Mouse (Mus musculus) embryo, embryonic 11 days (tissue): ENCODE measurements around the gene Usmg5.
"Not testable (repeated sequence)": the region's sequence is repeated elsewhere in the genome, so short reads cannot be mapped to it uniquely, and the experiment has no call there.

ENCODE experiments used
- DNase-seq: peaks from one replicate; pipeline ENCODE4 v3.0.0-alpha.2; 2015

Usmg5 gene

DNA sequence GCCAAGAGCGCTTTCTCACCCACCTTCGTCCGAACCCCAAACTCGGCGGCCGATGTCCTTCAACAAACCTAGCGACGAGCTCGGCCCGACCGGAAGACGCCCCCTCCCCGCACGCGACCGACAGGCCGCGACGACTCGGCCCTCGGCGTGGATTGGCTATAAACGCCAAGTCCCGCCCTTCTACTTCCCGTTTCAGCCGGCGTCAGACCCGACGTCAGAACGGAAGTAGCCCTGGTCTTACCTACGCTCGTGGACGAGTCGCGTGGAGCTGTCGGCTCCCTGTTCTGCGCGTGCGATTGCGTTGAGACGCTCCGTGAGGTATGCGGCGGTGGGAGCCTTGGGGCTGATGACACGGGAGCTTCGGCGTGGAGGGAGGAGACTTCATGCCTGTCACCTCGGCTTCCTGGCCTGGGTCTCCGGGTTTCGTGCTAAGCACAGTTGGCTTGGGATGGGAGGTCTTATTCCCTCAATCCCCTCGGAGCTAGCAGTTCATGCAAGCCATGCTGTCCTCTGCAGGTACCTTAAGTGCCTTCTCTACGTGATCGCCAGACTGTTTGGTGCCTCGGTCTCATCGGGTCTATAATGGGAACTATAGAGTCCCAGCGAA is at the start of gene Usmg5, which contains the start of gene Pdcd11:
TSS of gene Usmg5 (minus strand) at position 98 of the 607 bp plus-strand sequence.
TSS of gene Pdcd11 (plus strand) at position 219 of the 607 bp plus-strand sequence.
- DNase-seq: peak; percentile 98

GRCm38 (mm10) chr19:47139611-47140010 is 49.2 kb upstream of the Usmg5 start:
- DNase-seq: not testable (repeated sequence)

DNA sequence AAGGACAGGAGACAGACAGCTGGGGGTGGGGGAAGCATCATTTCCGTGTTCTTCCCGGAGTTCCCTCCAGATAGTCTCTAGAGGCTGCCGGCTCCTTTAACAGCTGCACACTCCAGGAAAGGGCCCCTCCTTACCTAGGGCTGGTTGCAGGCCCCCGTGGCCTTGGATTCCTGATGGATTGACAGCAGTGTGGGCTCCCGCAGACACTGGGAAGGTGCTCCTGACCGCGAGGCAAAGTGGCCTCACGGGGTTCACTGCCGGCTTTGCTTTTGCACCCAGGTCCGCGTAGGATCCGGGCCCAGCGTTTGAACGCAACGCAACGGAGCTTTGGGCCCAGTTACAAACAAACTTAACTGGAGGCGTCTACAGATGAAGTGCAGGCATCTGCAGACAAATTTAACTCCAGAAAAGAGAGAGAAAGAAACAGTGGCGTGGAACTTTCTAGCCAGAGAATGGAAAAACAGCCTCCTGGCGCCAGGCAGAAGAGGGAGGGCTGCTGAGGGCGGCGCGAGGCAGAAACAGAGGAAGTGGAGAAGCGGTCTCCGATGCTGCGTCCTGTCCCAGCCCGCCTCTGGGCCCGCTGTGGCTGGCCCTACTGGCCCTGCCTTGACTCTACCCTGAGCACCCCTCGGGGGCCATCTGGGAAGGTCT is 47.4 kb upstream of the Usmg5 start, which contains the start of gene Calhm2:
TSS of gene Calhm2 (minus strand) at position 524 of the 651 bp plus-strand sequence.
- DNase-seq: peak; percentile 60

- peak; percentile 18 for DNase-seq
Observed at GRCm38 (mm10) chr19:47137051-47137581, 46.7 kb upstream of the Usmg5 start.

DNA sequence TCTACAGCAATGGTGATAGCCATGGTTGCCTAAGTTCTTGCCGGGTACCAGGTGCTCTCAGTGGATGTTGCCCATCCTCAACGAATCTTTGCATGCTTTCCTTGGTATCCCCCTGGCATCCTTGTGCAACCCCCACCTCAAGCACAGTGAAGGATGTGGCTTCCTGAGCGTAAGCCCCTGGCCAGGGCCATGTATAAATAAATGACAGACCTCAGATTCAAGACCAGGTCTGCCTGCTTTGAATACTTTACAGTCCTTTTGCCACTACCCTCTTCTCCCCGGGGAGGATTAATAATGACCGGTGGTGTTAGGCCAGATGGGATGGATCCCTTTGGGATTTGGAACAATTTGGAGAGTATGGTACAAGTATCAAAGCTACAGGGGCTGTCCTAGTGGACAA is 45.7 kb upstream of the Usmg5 start:
- no peak for DNase-seq

GRCm38 (mm10) chr19:47135568-47135967 is 45.1 kb upstream of the Usmg5 start:
- no peak for DNase-seq

DNA sequence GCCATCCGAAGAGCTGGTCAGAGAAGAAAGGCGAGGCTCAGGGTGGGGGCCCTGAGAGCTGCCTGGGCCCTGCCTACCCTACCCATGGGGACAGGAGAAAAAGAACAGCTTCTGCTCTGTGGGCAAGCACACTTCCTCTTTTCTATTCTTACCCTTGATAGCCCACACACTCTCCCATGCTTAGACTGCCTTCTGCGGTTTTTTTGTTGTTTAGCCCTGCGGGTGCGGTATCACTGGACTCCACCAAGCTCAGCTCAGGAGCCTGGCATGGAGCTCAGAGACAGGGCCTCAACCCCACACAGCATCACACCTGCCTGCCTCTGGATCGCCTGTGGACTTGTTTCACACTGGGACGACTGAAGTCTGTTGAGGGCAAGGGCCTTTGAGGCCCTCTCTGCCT is 42.7 kb upstream of the Usmg5 start:
- no peak for DNase-seq

DNA sequence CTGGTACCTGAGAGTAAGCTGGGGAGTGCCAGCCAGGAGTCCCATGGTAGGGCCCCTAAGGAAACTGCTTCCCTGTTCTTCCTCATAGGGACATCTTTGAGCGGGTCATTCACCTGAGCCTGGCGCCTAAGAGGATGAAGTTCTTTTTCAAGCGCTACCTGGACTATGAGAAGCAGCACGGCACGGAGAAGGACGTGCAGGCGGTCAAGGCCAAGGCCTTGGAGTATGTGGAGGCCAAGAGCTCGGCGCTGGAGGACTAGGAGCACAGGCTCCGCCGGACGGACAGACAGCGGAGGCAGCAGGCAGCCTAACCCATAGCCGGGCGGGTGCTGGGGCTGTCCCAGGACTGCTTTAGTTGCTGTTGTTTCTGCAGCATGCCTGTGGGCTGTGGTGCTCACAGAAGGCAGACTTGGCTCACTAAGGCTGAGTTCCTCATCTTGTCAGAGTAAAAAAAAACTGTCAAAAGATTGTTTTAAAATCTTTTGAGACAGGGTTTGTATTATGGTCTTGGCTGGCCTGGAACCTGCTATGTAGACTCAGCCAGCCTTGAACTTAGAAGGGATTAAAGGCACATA is 40.2 kb upstream of the Usmg5 start:
- no peak for DNase-seq

DNA sequence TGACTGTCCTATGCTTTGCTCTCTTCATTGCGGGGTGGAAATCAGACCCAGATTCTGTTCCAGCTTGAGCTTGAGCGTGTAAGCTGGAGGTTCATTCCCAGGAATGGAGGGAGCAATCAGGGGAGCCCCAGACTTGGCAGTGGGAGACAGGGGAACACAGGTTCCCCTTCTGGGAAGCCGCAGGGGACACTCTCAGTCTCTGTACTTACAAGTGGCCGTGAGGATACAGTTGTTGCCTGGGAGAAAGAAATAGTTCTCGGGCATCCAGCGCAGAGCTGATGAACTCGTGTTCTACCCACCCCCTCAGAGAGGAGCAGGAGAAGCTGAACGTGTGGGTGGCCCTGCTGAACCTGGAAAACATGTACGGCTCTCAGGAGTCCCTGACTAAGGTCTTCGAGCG is 38.4 kb upstream of the Usmg5 start:
- no peak for DNase-seq

GRCm38 (mm10) chr19:47128164-47128563 is 37.7 kb upstream of the Usmg5 start:
- DNase-seq: no peak

- peak; percentile 50 for DNase-seq
Observed at GRCm38 (mm10) chr19:47122802-47123201, 32.4 kb upstream of the Usmg5 start.

- DNase-seq: peak; percentile 62
Observed at GRCm38 (mm10) chr19:47121054-47121453, 30.6 kb upstream of the Usmg5 start.

DNA sequence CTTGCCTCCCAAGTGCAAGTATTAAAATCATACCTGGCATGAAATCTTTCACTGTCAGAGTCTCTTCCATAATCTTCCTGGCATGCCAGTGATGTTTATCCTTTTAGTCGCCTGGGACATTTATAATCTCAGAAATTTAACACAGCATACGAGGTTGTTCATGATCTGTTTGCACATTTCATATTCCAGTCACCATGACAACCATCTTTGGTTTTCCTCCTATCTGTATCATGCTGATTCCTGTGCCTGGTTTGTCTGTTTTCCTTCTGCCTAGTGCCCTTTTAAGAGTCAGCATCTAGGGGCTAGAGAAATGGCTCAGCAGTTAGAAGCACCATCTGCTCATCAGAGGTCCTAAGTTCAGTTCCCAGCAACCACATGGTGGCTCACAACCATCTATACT is 28.2 kb upstream of the Usmg5 start:
- DNase-seq: no peak

DNA sequence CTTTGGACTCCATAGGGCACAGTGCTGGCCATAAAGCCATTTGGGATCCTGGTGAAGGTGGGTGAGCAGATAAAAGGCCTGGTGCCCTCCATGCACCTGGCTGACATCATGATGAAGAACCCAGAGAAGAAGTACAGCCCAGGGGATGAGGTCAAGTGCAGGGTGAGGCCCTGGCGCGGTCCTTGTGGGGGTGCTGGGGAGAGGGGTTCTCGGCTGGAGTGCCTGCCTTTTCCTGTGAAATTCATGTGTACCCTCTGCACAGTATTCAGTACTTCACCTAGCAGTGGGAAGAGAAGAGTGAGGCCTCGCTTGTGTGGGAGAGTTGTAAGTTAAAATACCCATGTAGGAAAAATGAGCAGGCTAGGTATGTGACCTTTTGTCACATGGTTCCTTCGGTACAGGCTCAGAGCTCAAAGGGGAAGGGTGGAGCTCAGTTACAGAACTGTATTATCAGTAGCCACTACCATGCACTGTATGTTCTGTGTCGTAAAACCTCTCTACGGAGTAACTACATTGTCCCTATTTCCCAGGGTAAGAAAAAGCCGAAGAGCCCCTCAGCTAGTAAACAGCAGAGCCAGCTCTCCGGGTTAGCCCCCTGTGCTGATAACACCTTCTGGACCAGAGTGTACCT is 14.3 kb upstream of the Usmg5 start:
- DNase-seq: no peak

GRCm38 (mm10) chr19:47101080-47101479 is 10.6 kb upstream of the Usmg5 start:
- DNase-seq: no peak

- DNase-seq: no peak
Observed at GRCm38 (mm10) chr19:47089718-47090525, 525 bp downstream of the Usmg5 start.

GRCm38 (mm10) chr19:47088226-47088625 is 2.2 kb downstream of the Usmg5 start:
- DNase-seq: no peak

DNA sequence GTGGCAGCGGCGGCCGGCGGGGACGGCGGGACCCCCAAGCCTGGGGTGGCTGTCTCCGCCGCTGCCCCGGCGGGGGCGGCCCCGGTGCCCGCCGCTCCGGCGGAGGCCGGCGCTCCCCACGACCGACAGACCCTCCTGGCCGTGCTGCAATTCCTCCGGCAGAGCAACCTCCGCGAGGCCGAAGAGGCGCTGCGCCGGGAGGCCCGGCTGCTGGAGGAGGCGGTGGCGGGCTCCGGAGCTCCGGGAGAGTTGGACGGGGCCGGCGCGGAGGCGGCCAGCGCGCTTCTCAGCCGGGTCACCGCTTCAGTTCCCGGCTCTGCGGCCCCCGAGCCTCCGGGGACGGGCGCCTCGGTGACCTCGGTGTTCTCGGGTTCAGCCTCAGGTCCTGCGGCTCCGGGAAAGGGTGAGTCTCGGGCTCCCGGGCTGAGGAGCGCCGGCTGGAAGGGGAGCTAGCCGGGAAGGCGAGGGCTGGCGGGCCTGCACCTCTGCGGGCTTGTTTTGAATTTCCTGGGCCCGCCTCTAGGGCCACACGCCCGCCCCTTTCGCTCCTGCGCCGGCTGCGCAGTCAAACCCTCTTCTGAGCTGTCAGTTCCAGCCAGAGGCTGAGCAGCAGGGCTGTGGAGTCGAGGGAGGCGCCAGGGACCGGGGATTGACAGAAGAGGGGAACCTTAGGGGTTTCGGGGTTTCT is 22.4 kb downstream of the Usmg5 start:
- peak; percentile 91 for DNase-seq

GRCm38 (mm10) chr19:47067096-47067882 is 23.2 kb downstream of the Usmg5 start, which contains the start of gene Taf5:
Taf5 (plus strand) TSS chr19:47067746.
- DNase-seq: peak; percentile 99

DNA sequence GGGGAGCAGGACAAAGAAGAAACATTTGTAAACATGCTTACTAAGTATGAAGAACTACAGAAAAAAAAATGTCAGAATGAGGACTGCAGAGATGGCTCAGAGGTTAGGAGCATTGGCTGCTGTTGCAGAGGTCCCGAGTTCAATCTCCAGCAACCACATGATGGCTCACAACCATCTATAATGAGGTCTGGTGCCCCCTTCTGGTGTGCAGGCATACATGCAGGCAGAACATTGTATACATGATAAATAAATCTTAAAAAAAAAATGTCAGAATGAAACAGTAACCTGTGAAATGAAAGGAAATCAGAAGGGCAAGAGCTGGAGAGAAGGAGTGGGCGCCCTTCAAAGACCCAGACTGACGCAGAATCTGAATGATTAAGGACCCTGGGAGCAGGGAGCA is 24.6 kb downstream of the Usmg5 start:
- no peak for DNase-seq

DNA sequence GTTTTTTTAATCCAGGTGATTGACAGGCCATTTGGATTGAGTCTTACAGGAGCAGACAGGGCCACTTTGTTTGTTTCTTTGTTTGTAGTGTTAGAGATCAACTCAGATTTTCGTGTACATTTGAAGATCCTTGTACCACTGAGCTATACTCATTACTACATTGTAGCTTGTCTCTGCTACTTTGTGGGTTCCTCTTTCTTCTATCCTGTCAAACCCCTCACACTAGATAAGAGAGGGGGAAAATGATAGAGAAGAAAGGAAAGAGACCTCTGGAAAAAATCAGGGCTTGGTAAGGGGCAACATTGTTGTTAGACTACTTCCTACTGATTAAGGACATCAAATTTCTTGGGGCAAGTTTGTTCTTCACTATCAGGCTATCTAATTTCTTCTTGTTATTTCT is 32.8 kb downstream of the Usmg5 start:
- DNase-seq: no peak
